Mouse (Mus musculus) lung, embryonic 14.5 days (tissue): Measurements from ENCODE around the gene Sec61a1. TPM values are rescaled to one million over a fixed set of nuclear protein-coding genes. Genes with fewer than 3 reads are reported as not detected.

Experiments
- ATAC-seq: fragments of 200-750 bp; cut with Nextera tagmentation; 2 replicates; pipeline ENCODE4 v1.8.0; 2017; ENCODE audit warnings: mild to moderate bottlenecking, moderate TSS enrichment, moderate library complexity; ENCODE audit not compliant: insufficient read depth
- DNase-seq: peaks from one replicate; pipeline ENCODE4 v3.0.0-alpha.2; 2015
- H3K27ac ChIP-seq: fragments of 300-500 bp; sonication (generic); 2 replicates; pipeline ENCODE4 v1.5.1; 2014; ENCODE audit warnings: low read depth, mild to moderate bottlenecking, moderate library complexity
- H3K27me3 ChIP-seq: fragments of 300-500 bp; sonication (generic); 2 replicates; pipeline ENCODE4 v1.6.1; 2014; ENCODE audit warnings: low read length, control low read depth; ENCODE audit not compliant: insufficient read depth
- H3K36me3 ChIP-seq: fragments of 300-500 bp; sonication (generic); 2 replicates; pipeline ENCODE4 v1.6.1; 2014; ENCODE audit warnings: control low read depth; ENCODE audit not compliant: insufficient read depth
- H3K4me1 ChIP-seq: fragments of 300-500 bp; sonication (generic); 2 replicates; pipeline ENCODE4 v1.6.1; 2014; ENCODE audit warnings: antibody characterized with exemption, control low read depth; ENCODE audit not compliant: insufficient read depth
- H3K4me2 ChIP-seq: fragments of 300-500 bp; sonication (generic); 2 replicates; pipeline ENCODE4 v1.6.1; 2014; ENCODE audit warnings: mild to moderate bottlenecking
- H3K4me3 ChIP-seq: fragments of 300-500 bp; sonication (generic); 2 replicates; pipeline ENCODE4 v1.5.1; 2014; ENCODE audit warnings: low read depth, low read length
- H3K9ac ChIP-seq: fragments of 300-500 bp; sonication (generic); 2 replicates; pipeline ENCODE4 v1.6.1; 2014
- H3K9me3 ChIP-seq: fragments of 300-500 bp; sonication (generic); 2 replicates; pipeline ENCODE4 v1.6.1; 2016; ENCODE audit warnings: low read depth, low read length, control low read depth
- CTCF ChIP-seq: IDR thresholded peaks from 2 replicates; pipeline ENCODE4 v1.5.1; 2016; ENCODE audit warnings: antibody characterized with exemption, low read depth
- WGBS: fragments of 180-500 bp; shearing (Covaris S2); extraction: QIAGEN DNeasy Blood & Tissue Kit; methylation state at CpG from one replicate; pipeline ENCODE4 v1.1.7; 2014; 5-methylcytosine and 5-hydroxymethylcytosine counted together
- polyA plus RNA-seq: library from polyadenylated mRNA; unstranded; fragments of >200 nt; fragmentation: Nextera tagmentation; extraction: Ambion mirVana; gene quantifications from 2 replicates; pipeline ENCODE4 v1.2.1, GENCODE M21; 2014

Sec61a1 gene
- 241 and 249 TPM in 2 replicates for polyA plus RNA-seq

DNA sequence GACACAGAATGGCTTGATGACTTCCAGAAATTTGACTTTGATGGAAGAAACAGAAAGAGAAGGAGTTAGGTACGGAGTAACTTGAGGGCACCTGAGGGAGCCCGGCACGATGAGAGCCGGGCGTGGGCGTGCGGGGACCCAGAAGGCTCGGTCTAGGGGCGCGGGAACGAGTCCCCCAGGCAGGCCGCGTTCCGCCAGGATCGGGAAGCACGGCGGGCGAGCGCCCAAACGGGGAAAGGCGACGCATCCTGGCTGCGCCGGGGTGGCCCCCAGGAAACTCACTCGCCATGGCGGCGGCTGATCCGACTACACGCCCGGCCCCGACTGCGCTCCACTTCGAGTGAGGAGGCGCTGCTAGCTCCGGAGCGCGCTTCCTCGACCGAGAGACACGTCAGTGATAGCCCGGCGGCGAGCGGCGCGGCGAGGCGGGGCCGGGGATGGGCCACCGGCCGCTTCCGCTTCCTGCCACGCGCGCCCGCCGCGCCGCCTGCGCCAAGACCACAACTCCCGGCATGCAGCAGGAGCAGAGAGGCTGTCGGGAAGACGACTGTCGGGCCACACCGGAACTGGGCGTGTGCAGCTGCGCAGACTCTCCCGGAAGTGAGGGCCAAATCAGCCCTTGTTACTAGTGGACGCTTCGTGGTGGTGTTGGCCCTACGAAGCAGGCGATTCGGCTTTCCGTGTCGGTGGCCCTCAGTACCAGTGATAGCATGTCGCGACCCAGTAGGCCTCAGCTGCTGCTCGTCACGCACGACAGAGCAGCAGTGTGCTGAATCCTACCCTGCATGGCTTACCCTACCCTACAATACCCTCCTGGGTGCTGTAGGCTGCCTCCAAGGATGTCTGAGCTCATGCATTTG lies at the start of gene Sec61a1:
TSS of gene Sec61a1 (minus strand) at position 502 of the 860 bp plus-strand sequence.
- Histone ChIP-seq H3K36me3 (peaks cover 31% of the 10 kb centered on the region), H3K9me3 (no peaks in the 10 kb centered on the region), H3K9ac (peak within 1 kb of the TSS; percentile 97), H3K4me3 (peak within 1 kb of the TSS; percentile 89), H3K27me3 (no peaks in the 10 kb centered on the region), H3K27ac (peak within 1 kb of the TSS; percentile 90), H3K4me2 (peak within 1 kb of the TSS; percentile 93), H3K4me1 (peaks cover 4% of the 10 kb centered on the region)
- peak; percentile 98 for DNase-seq
- ATAC-seq: peak; percentile 98
- no peak for TF ChIP-seq CTCF
- under 1% methylated on average over 80 of the region's 80 CpGs for WGBS

DNA sequence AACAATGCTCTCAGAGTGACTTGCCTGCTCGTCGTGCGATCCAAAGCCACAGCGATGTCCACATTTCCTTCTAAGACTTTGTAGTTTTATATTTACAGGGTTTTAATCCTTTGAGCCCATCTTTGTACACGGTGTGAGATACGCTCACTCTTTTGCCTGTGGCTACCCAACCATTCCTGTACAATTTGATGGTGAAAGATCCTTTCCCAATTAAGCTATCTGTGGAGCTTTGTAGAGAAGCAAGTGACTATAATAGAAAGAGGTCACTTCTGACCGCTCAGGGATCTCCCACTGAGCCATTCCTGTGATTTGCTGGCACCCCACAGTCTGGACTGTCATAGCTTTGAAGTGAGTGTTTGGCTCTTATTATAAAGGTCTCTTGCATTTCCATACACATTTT lies 48.0 kb upstream of the Sec61a1 start:
- 25% methylated on average over 7 of the region's 7 CpGs for WGBS
- Histone ChIP-seq H3K9ac (no peak overlapping the region), H3K4me2 (peak overlapping the region; percentile 40; the same call in 1 of the 2 replicates), H3K4me3 (no peak overlapping the region), H3K27ac (no peak overlapping the region), H3K4me1 (no peaks in the 10 kb centered on the region), H3K9me3 (no peaks in the 10 kb centered on the region), H3K36me3 (no peaks in the 10 kb centered on the region), H3K27me3 (peaks cover 14% of the 10 kb centered on the region)
- ATAC-seq: no peak
- TF ChIP-seq CTCF: no peak
- DNase-seq: no peak

DNA sequence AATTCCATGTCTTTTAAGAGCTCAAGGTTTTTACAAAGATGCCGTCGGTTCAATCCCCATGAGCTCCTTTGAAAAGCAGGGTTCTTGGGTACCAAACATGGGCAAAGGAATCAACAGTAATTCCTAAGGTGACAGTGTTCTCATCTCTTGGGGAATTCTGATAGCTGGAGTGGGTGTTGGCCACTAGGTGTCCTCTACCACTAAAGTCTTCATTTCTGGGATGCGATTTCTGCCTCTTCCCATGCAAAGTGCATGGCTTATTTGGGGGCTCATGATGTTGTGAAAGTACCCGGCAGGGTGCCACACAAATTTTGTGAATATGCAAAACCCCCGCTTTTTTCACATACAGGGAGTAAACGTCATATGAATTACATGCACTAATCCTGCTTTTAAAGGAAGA lies 46.3 kb upstream of the Sec61a1 start:
- Histone ChIP-seq H3K36me3 (no peaks in the 10 kb centered on the region), H3K9ac (no peak overlapping the region), H3K4me2 (no peak overlapping the region), H3K27me3 (peaks cover 14% of the 10 kb centered on the region), H3K4me1 (no peaks in the 10 kb centered on the region), H3K4me3 (no peak overlapping the region), H3K9me3 (no peaks in the 10 kb centered on the region), H3K27ac (no peak overlapping the region)
- WGBS: 26% methylated on average over 6 of the region's 6 CpGs
- TF ChIP-seq CTCF: peak; percentile 69
- ATAC-seq: no peak
- DNase-seq: peak; percentile 66

DNA sequence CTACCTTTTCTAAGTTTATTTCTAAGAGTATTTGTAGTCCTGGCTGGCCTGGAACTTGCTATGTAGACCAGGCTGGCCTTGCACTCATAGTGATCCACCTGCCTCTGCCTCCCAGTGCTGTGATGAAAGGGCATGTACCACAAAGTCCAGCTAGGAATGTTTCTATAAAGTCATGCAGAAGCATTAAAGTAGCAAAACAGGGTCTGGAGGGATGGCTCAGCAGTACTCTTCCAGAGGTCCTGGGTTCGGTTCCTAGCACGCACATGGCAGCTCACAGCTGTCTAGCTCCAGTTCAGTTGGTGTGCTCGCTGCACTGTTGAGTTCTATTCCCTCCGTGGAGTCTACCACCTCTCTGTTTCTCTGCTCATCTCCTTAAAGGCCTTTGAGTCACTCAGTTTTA lies 41.5 kb upstream of the Sec61a1 start:
- DNase-seq (no peak), ATAC-seq (no peak)
- no peak overlapping the region for H3K4me2 ChIP-seq
- H3K27me3 ChIP-seq: no peaks in the 10 kb centered on the region
- H3K4me3 ChIP-seq: no peak overlapping the region
- no peaks in the 10 kb centered on the region for H3K9me3 ChIP-seq
- H3K4me1 ChIP-seq: no peaks in the 10 kb centered on the region
- TF ChIP-seq CTCF: no peak
- no peak overlapping the region for H3K27ac ChIP-seq
- no peaks in the 10 kb centered on the region for H3K36me3 ChIP-seq
- WGBS: 88% methylated on average over 4 of the region's 4 CpGs
- no peak overlapping the region for H3K9ac ChIP-seq

DNA sequence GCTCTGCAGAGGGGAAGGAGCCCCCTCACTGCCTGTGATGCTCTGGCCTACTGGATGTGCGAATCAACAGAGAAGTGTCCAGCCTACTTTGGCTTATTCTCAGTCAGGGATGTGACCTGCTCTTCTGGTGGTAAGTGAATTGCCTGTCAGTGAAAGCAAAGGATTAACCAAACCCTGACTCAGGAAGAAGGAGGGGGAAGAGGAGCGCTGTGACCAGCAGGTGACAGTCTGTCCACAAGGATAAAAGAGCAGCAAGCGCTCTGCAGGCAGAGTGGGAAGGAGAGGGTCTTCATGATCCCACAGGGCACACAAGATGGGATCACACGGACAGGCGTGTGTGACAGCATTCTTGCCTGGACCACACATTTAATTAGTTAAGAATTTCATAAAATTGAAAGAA lies 41.0 kb upstream of the Sec61a1 start:
- H3K4me3 ChIP-seq: no peak overlapping the region
- no peak overlapping the region for H3K27ac ChIP-seq
- DNase-seq: no peak
- no peak overlapping the region for H3K9ac ChIP-seq
- H3K4me2 ChIP-seq: no peak overlapping the region
- peak; percentile 50 for TF ChIP-seq CTCF
- no peaks in the 10 kb centered on the region for H3K27me3 ChIP-seq
- WGBS: 32% methylated on average over 5 of the region's 5 CpGs
- H3K4me1 ChIP-seq: no peaks in the 10 kb centered on the region
- H3K36me3 ChIP-seq: no peaks in the 10 kb centered on the region
- ATAC-seq: no peak
- no peaks in the 10 kb centered on the region for H3K9me3 ChIP-seq

DNA sequence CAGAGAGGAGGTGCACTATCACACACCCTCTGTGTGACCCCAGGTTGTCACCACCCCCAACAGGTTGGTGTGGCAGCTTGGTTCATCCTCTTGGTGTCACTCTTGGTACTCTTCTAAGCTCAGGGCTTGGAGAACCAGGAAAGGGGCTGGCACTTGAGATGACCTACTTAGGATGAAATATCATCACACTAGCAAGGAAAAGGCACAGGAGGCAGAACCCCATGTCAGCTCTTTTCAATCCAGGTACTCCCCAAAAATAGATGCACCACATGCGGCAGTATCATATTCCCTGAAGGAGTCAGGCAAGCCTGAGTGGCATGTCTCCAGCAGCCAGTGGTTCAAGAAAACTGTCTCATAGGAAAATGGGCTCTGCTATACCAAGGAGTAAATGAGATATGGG lies 39.4 kb upstream of the Sec61a1 start:
- H3K9me3 ChIP-seq: no peaks in the 10 kb centered on the region
- no peak for DNase-seq
- H3K4me1 ChIP-seq: no peaks in the 10 kb centered on the region
- H3K4me3 ChIP-seq: no peak overlapping the region
- H3K4me2 ChIP-seq: no peak overlapping the region
- no peaks in the 10 kb centered on the region for H3K27me3 ChIP-seq
- no peak for ATAC-seq
- no peaks in the 10 kb centered on the region for H3K36me3 ChIP-seq
- WGBS: 67% methylated on average over 1 of the region's 1 CpGs
- no peak overlapping the region for H3K9ac ChIP-seq
- H3K27ac ChIP-seq: no peak overlapping the region
- TF ChIP-seq CTCF: no peak

DNA sequence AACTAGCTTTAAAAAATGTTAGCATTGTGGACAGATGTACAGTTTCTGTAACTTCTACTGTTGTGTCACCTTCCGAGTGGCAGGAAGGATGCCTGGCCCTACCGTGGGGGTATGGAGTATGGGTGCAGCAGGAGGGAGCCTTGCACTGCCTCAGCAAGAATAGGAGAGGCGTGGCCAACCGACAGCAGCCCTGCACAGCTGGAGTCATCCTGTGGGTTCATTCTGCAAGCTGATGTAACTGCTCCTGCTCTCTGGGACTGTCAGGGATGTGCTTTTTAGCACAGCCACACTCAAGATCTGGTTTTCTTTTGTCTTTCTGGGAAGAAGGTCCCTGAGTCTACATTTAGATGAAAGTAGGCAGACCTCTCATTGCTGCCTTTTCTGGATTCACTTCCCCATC lies 38.8 kb upstream of the Sec61a1 start:
- no peak for DNase-seq
- WGBS: 18% methylated on average over 4 of the region's 4 CpGs

More for the DNA sequence above, 38.8 kb upstream of the Sec61a1 start:
- no peaks in the 10 kb centered on the region for H3K4me1 ChIP-seq
- H3K9ac ChIP-seq: no peak overlapping the region
- no peak for ATAC-seq
- H3K4me3 ChIP-seq: no peak overlapping the region
- H3K27me3 ChIP-seq: no peaks in the 10 kb centered on the region
- TF ChIP-seq CTCF: no peak
- no peaks in the 10 kb centered on the region for H3K9me3 ChIP-seq
- H3K36me3 ChIP-seq: no peaks in the 10 kb centered on the region
- no peak overlapping the region for H3K27ac ChIP-seq
- H3K4me2 ChIP-seq: no peak overlapping the region
